Mouse (Mus musculus): ENCODE measurements at regions not wholly inside any gene's neighbourhood (a gene's known extent, or its start where the extent isn't known, plus 50 kb on each side); places are given as distances from the start of the nearest gene placed in this dataset.

DNA sequence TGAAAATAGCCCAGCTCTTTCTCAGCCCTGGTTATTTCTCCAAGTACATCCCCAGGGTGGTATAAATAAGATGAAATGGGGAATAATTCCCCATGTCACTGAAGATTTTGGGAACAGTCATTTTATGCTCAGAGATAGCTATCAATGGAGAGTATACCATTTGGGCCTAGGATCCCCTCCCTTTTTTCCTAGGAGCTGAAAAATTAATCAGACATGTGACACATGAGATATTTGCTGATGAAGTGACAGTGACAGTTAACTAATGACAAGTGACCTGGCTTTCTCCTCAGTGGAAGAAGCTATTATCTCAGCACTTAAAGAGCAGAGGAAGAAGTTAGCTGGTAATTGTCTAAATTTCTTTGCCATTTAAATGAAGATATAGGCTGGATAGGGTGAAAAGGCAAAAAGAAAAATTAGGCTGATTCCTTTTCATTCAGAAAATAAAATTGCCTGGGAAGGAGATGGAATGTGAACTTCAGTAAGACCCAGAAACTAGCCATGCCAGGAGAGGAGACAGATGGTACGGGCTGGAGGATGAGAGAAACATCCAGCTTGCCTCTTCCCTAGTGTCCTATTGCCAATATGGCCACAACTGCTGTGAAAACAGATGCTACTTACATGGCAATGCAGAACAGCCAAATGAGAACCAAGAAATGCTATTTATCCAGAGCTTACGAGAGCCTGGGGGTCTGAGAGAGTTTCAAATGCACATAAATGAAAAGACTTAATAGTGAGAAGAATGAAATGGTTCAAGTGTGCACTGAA, 376.1 kb upstream of the Gm11114 start:
- no peak for DNase-seq

- DNase-seq, result no peak
Measured at GRCm38 (mm10) chr9:84966558-84967154, 345.9 kb upstream of the Gm11114 start.

DNA sequence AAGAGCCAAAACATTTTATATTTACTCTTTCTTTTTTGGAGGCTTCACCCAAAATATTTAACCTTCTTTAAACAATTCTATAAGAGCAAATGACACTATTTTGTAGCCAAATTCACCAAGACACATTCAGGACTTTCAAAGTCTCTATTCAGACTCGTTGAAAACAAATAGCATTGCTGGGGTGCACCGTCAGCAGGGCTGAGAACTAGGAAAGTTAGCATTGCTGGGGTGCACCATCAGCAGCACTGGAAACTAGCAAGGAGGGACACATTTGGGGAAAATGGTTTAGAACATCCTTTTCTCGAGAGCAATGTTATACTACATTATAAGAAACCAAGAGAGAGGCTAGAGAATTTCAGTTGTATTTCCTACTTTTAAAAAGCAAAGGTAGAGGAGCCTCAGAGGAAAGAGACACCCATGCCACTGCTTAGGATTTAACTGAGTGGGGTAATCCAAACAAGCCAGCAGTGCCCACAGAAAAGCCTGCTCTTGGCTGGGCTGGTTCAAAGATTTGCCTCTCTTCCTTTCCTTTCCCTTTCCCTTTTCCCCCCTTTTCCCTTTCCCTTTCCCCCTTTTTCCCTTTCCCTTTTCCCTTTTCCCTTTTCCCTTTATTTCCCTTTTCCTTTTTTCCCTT, 342.5 kb upstream of the Gm11114 start:
- DNase-seq, result no peak

DNA sequence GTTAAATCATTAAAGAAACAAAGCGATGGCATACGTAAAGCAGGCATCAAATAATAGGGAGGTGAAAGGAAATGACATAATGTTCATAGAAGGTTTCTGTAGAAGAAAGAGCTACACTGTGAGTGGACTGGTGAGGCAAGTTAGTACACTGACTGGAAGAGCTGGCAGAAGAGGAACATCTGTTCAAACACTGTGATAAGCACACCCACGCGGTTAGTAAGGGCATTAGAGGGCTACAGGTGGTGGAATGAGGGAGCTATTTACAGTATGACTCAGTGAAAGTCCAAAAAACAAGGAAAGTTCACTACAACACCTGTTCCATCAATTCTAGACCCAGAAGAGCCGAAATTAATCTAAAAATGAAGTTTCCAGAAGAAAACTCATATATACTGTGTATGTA, 335.1 kb upstream of the Gm11114 start:
- no peak for DNase-seq

- no peak for DNase-seq
Measured at GRCm38 (mm10) chr9:85003414-85003813, 309.2 kb upstream of the Gm11114 start.

DNA sequence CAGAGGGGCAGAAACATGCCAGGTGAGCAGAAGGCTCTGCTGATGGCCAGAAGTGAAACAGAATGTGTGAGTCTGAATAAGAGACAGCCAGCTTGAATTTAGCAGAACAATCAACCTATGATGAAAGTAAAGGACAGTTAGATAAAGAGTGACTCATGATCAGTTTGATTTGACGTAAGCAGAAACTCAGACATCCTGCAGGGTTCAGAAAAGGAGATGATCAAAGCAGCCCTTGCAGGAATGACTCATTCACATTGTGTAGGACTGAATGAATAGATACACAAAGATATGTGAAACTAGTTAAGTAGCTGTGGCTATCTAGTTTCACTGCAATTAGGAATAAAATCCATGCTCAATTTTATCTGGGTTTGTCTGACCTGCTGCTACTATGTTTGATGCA, 301.2 kb upstream of the Gm11114 start:
- no peak for DNase-seq

DNA sequence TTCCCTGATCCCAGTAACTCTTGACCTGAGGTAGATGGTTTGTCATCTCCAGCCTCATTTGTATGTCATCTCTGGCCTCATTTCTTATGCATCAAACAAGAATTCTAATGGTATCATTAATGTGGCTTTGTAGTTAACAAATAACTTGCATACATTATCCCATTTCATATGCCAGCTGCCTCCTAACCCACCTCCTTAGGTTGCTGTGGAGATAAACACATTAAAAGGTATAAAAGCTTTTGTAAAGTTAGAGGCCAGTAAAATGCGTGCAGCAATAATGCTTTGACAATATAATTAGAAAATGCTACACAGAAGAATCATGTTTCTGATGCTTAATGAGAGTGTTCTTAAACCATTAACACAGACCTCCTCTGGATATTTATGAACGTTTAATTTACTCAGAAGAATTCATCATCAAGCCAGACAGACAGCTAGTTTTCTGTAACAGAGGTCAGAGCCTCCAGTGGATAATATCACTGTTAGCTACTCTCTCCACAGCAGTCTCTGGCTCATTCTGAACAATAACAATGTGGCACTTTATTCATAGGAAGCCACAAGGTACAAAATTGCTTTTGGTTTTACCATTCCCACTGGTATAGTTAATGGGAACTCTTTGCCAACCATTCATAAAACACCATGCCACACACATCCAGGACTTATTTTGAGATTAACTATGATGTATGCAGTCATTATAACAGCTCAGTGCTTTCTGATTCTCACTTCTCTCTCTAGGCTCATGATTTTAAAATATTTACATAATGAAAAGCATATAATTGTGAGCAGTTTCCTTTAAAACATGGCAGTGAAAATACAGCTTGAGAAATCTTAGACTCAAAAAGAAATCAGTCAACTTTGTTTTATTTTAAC, 264.2 kb upstream of the Gm11114 start:
- DNase-seq, result no peak

GRCm38 (mm10) chr9:85052526-85052925, 260.0 kb upstream of the Gm11114 start:
- DNase-seq, result no peak

- DNase-seq, result peak; percentile 14
Measured at GRCm38 (mm10) chr9:85079975-85080374, 232.6 kb upstream of the Gm11114 start.

DNA sequence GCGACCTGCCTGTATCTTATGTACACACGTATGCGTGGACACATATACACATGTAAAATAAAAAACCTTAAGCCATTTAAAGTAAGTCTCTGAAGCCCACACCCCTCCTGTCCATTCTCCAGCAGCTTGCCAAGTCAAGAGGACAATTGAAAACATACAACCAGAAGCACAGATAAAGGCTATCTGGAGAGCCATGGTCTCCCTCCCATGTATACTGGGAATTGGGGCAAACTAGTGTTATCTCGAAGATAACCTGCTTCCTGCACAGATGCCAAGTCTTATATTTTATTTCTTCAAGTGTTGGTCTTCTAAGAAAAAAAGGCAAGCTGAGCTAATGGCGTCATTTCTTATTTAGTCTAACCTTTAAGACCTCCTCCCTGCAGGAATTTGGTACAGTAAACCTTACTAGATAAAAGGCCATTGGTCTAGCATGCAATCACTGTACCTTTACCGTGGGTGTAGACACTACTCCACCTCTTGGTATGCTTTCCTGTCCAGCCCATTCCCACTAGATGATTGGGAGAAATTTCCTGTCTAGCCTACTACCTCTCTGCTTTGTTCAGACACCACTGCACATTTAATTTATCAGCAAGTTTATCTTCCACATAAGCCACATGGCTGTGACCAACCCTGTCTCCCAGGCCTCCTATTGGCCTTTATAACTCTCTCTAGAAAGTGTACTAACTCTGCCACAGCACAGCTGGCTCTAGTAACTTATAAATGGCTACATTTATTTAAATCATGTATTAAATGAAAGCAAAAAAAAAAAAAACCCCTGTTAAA, 223.8 kb upstream of the Gm11114 start:
- DNase-seq, result no peak

DNA sequence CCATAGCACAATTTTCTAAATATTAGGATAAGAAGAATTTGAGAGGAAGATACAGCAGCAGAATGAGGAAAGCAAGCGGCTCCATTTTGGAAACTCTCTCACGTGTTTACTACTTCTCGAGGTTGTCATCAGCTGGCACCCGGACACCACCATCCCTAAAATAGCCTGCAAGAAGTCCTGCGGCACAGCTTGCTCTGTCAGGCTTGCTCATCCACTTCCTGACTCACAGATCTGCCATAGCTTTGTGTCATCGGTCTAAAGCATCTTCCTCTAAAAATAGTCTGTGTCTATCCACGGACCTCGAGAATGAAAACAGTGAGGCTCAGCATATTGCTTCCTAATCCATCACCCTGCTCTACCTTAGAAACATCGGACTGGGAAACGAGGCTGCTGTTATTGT, 222.3 kb upstream of the Gm11114 start:
- no peak for DNase-seq

- no peak for DNase-seq
Measured at GRCm38 (mm10) chr9:85095234-85095633, 217.3 kb upstream of the Gm11114 start.

- no peak for DNase-seq
Measured at GRCm38 (mm10) chr9:85096520-85096919, 216.1 kb upstream of the Gm11114 start.

DNA sequence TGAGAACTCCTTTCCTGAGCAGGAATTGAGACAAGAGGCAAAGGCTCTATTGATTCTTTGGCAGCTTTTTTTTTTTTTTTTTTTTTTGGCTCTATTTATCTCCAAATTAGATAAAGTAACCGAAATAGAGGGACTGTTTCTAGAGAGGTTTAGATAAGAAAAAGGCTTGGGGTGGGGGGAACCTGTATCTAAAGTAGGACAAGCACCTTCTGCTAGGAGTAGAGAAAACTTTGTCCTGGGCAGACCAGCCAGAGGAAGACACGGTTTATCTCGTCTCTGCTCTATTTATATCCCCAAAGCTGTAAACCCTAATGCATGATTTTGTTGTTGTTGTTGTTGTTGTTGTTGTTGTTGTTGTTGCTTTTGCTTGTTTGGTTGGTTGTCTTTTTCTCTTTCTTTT, 199.6 kb upstream of the Gm11114 start:
- no peak for DNase-seq

- peak; percentile 18 for DNase-seq
Measured at GRCm38 (mm10) chr9:85114234-85114633, 198.3 kb upstream of the Gm11114 start.

DNA sequence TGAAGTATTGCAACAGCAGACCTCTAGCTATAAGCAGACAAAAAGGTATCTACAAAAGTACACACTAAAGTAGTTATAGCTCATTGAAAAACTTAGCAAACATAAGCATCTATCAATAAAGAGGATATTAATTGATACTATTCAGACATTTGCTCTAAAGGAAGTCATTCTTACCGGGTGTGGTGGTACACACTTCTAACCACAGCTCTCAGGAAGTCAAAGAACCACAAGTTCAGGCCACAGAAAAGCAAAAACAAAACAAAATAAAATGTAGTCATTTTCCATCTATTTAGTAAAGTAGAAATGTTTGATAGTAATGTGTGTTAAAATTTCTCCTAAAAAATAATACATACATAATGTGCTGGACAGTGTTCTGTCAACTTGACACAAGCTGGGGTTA, 192.5 kb upstream of the Gm11114 start:
- DNase-seq, result no peak

DNA sequence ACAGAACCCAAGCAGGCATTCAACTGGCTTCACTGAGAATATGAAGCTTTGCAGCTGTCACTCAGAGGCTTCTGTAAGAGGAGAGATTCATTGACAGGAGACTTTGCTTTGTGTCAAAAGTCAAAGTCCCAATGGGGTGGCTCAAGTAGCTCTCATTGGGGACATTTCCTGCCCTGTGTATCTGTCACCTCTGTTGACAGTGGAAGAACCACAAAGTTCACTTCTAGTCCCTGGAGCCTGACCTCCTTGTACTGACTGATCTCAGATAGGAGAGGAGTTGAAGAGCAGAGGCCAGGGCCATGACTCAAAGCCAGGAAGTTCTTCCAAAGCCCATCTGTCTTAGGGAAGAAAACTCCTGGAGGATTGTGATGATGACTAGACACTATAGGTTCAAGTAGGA, 191.5 kb upstream of the Gm11114 start:
- DNase-seq, result peak; percentile 9

DNA sequence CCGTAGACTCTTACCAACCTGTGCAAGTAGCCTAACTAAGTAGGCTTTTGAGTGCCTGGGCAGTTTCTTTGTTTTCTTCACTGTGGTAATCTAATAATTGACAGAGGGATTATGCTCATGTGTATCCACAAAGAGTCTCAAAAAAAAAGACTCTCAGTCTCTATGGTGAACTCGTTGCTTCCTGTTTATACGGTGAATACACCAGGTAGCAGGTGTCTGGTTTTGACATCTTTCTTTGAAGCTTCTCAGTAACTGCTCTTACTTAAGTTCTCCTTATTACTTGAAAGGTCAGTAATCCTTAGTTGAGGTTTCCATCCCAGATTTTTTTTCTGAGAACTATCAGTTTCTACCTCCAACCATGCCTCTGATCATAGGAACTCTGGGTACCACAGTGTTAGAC, 188.9 kb upstream of the Gm11114 start:
- no peak for DNase-seq

- peak; percentile 22 for DNase-seq
Measured at GRCm38 (mm10) chr9:85125775-85126174, 186.8 kb upstream of the Gm11114 start.

GRCm38 (mm10) chr9:85126541-85126940, 186.0 kb upstream of the Gm11114 start:
- no peak for DNase-seq

DNA sequence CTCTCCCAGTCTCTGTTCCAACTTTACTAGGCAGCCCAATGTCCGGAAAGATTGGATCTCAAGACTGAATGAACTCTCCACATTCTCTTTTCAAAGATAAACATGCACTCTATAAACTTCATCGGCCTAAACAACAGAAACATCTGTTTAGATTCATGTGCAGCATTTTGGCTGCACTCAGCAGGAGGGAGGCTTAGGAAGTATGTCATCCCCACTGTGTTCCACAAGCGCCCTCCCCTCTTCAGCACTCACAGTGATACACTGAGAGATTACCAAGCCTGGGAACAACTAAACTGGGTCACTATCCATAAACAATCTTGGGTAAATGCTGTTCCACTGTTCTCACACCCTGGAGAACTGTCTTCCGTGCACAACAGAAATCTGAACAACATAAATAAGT, 185.5 kb upstream of the Gm11114 start:
- DNase-seq, result peak; percentile 14

DNA sequence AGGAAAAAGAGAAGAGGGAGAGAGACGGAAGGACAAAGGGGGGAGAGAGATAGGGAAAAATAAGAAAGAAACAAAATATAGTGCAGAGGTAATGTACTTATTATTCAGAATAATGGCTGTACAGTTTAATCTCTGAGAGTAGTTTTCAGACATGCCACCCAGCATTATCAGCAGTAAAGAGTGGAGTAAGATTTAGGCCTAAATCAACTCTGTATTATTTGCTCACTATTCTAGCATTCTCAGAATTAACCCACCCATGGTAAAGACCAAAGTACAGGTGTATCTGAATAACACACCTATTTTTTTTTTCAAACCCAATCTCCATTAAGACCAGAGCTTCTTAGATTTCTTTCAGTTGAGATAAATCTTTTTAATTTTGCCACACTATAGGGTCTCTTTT, 177.7 kb upstream of the Gm11114 start:
- no peak for DNase-seq

Data from kidney, postnatal 14 days (tissue).